Mouse (Mus musculus) testis, adult 2 months (tissue): ENCODE data around the gene Man2b2.

Experiments used
- CTCF ChIP-seq: fragments of 200-500 bp; IDR thresholded peaks from 2 replicates; pipeline ENCODE4 v1.5.1; 2012; ENCODE audit warnings: low read depth, mild to moderate bottlenecking, inconsistent platforms, low read length, moderate library complexity; ENCODE audit not compliant: control insufficient read depth, insufficient read depth, insufficient replicate concordance
- POLR2A ChIP-seq: fragments of 200-500 bp; IDR thresholded peaks from 2 replicates; pipeline ENCODE4 v1.6.1; 2012; ENCODE audit warnings: low read depth, mild to moderate bottlenecking, inconsistent platforms, low read length, moderate library complexity; ENCODE audit not compliant: control insufficient read depth

DNA sequence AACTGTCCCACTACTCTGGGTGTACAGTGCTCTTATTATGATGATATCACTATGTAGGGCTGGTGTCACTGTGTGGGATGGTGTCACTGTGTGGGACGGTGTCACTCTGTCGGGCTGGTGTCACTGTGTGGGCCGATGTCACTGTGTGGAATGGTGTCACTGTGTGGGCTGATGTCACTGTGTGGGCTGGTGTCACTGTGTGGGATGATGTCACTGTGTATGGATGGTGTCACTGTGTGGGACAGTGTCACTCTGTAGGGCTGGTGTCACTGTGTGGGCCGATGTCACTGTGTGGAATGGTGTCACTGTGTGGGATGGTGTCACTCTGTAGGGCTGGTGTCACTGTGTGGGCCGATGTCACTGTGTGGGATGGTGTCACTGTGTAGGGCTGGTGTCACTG lies 44.4 kb downstream of the Man2b2 start:
- TF ChIP-seq CTCF (no peak), POLR2A (no peak)
